Mouse (Mus musculus) neural tube, embryonic 15.5 days (tissue): ENCODE data around the gene Ubap2. TPM values are rescaled to one million over a fixed set of nuclear protein-coding genes. Genes with fewer than 3 reads are reported as not detected.

Experiments used
- ATAC-seq: fragments of 200-750 bp; cut with Nextera tagmentation; 2 replicates; pipeline ENCODE4 v1.8.0; 2017; ENCODE audit warnings: mild to moderate bottlenecking, moderate TSS enrichment, moderate library complexity; ENCODE audit not compliant: low FRiP score
- H3K27ac ChIP-seq: fragments of 300-500 bp; sonication (generic); replicated peaks from 2 replicates; pipeline ENCODE4 v1.5.1; 2015; ENCODE audit warnings: mild to moderate bottlenecking, inconsistent platforms
- H3K27me3 ChIP-seq: fragments of 300-500 bp; sonication (generic); replicated peaks from 2 replicates; pipeline ENCODE4 v1.6.1; 2015; ENCODE audit warnings: inconsistent platforms
- H3K36me3 ChIP-seq: fragments of 300-500 bp; sonication (generic); 2 replicates; pipeline ENCODE4 v1.6.1; 2015; ENCODE audit warnings: inconsistent platforms
- H3K4me1 ChIP-seq: fragments of 300-500 bp; sonication (generic); 2 replicates; pipeline ENCODE4 v1.6.1; 2015; ENCODE audit warnings: inconsistent platforms
- H3K4me2 ChIP-seq: fragments of 300-500 bp; sonication (generic); 2 replicates; pipeline ENCODE4 v1.6.1; 2015; ENCODE audit warnings: inconsistent platforms, mild to moderate bottlenecking, moderate library complexity
- H3K4me3 ChIP-seq: fragments of 300-500 bp; sonication (generic); replicated peaks from 2 replicates; pipeline ENCODE4 v1.5.1; 2015; ENCODE audit warnings: mild to moderate bottlenecking, inconsistent platforms
- H3K9ac ChIP-seq: fragments of 300-500 bp; sonication (generic); replicated peaks from 2 replicates; pipeline ENCODE4 v1.6.1; 2015; ENCODE audit warnings: mild to moderate bottlenecking, inconsistent platforms
- H3K9me3 ChIP-seq: fragments of 300-500 bp; sonication (generic); replicated peaks from 2 replicates; pipeline ENCODE4 v1.6.1; 2016; ENCODE audit warnings: inconsistent platforms
- WGBS: fragments of 180-500 bp; shearing (Covaris S2); methylation state at CpG from one replicate; pipeline ENCODE4 v1.1.7; 2015; ENCODE audit warnings: mixed read lengths; 5-methylcytosine and 5-hydroxymethylcytosine counted together
- polyA plus RNA-seq: library from polyadenylated mRNA; unstranded; fragments of >200 nt; fragmentation: Nextera tagmentation; extraction: Ambion mirVana; gene quantifications from 2 replicates; pipeline ENCODE4 v1.2.1, GENCODE M21; 2015

The Ubap2 gene
- polyA plus RNA-seq, 1 experiment from 2014 or later: 46.3 TPM

- no peak overlapping the region for H3K9ac ChIP-seq
- no peaks in the 10 kb centered on the region for H3K9me3 ChIP-seq
- peaks cover 87% of the 10 kb centered on the region for H3K36me3 ChIP-seq
- H3K4me3 ChIP-seq: no peak overlapping the region
- 93% methylated on average over 5 of the region's 5 CpGs for WGBS
- H3K27me3 ChIP-seq: no peaks in the 10 kb centered on the region
- no peak overlapping the region for H3K27ac ChIP-seq
- no peak for ATAC-seq
- no peak overlapping the region for H3K4me2 ChIP-seq
- no peaks in the 10 kb centered on the region for H3K4me1 ChIP-seq
Measured at GRCm38 (mm10) chr4:41298976-41299375, 24.0 kb upstream of the Ubap2 start.

- no peak for ATAC-seq
- no peak overlapping the region for H3K9ac ChIP-seq
- peaks cover 93% of the 10 kb centered on the region for H3K36me3 ChIP-seq
- H3K4me2 ChIP-seq: no peak overlapping the region
- no peak overlapping the region for H3K27ac ChIP-seq
- no peaks in the 10 kb centered on the region for H3K4me1 ChIP-seq
- H3K27me3 ChIP-seq: no peaks in the 10 kb centered on the region
- H3K4me3 ChIP-seq: no peak overlapping the region
- H3K9me3 ChIP-seq: no peaks in the 10 kb centered on the region
- 97% methylated on average over 7 of the region's 7 CpGs for WGBS
Measured at GRCm38 (mm10) chr4:41295960-41296359, 21.0 kb upstream of the Ubap2 start.

- Histone ChIP-seq H3K9me3 (no peaks in the 10 kb centered on the region), H3K4me3 (no peak overlapping the region), H3K36me3 (peaks cover 93% of the 10 kb centered on the region), H3K27me3 (no peaks in the 10 kb centered on the region), H3K4me2 (no peak overlapping the region), H3K4me1 (no peaks in the 10 kb centered on the region), H3K27ac (no peak overlapping the region), H3K9ac (no peak overlapping the region)
- WGBS: 92% methylated on average over 11 of the region's 11 CpGs
- no peak for ATAC-seq
Measured at GRCm38 (mm10) chr4:41295507-41295906, 20.6 kb upstream of the Ubap2 start.

GRCm38 (mm10) chr4:41293907-41294306 is 19.0 kb upstream of the Ubap2 start:
- H3K27me3 ChIP-seq: no peaks in the 10 kb centered on the region
- ATAC-seq: no peak
- 70% methylated on average over 4 of the region's 4 CpGs for WGBS
- H3K4me3 ChIP-seq: no peak overlapping the region
- H3K4me1 ChIP-seq: no peaks in the 10 kb centered on the region
- no peak overlapping the region for H3K9ac ChIP-seq
- H3K27ac ChIP-seq: no peak overlapping the region
- H3K36me3 ChIP-seq: peaks cover 83% of the 10 kb centered on the region
- no peak overlapping the region for H3K4me2 ChIP-seq
- no peaks in the 10 kb centered on the region for H3K9me3 ChIP-seq

- no peak overlapping the region for H3K9ac ChIP-seq
- ATAC-seq: no peak
Measured at GRCm38 (mm10) chr4:41289802-41290201, 14.9 kb upstream of the Ubap2 start.

GRCm38 (mm10) chr4:41286420-41286819 is 11.5 kb upstream of the Ubap2 start:
- H3K9me3 ChIP-seq: no peaks in the 10 kb centered on the region
- H3K4me1 ChIP-seq: no peaks in the 10 kb centered on the region
- no peaks in the 10 kb centered on the region for H3K27me3 ChIP-seq
- no peak for ATAC-seq
- H3K4me2 ChIP-seq: no peak overlapping the region
- no peak overlapping the region for H3K9ac ChIP-seq
- no peak overlapping the region for H3K4me3 ChIP-seq
- H3K36me3 ChIP-seq: peaks cover 13% of the 10 kb centered on the region; the same call in 1 of the 2 replicates
- 18% methylated on average over 3 of the region's 3 CpGs for WGBS
- H3K27ac ChIP-seq: no peak overlapping the region

More at GRCm38 (mm10) chr4:41289802-41290201, 14.9 kb upstream of the Ubap2 start:
- Histone ChIP-seq H3K27me3 (no peaks in the 10 kb centered on the region), H3K4me2 (no peak overlapping the region), H3K4me1 (no peaks in the 10 kb centered on the region), H3K27ac (peak overlapping the region; percentile 54; the same call in 1 of the 2 replicates), H3K36me3 (peaks cover 45% of the 10 kb centered on the region), H3K9me3 (no peaks in the 10 kb centered on the region), H3K4me3 (no peak overlapping the region)
- 46% methylated on average over 7 of the region's 7 CpGs for WGBS

GRCm38 (mm10) chr4:41284087-41284486 is 9.1 kb upstream of the Ubap2 start:
- 88% methylated on average over 2 of the region's 2 CpGs for WGBS
- no peak overlapping the region for H3K9ac ChIP-seq
- ATAC-seq: no peak
- H3K4me1 ChIP-seq: no peaks in the 10 kb centered on the region
- no peaks in the 10 kb centered on the region for H3K36me3 ChIP-seq
- H3K27me3 ChIP-seq: no peaks in the 10 kb centered on the region
- no peak overlapping the region for H3K27ac ChIP-seq
- no peak overlapping the region for H3K4me2 ChIP-seq
- no peaks in the 10 kb centered on the region for H3K9me3 ChIP-seq
- H3K4me3 ChIP-seq: no peak overlapping the region

GRCm38 (mm10) chr4:41275927-41276326 is 983 bp upstream of the Ubap2 start:
- H3K9ac ChIP-seq: peak overlapping the region; percentile 91
- H3K9me3 ChIP-seq: no peaks in the 10 kb centered on the region
- H3K4me1 ChIP-seq: peaks cover 33% of the 10 kb centered on the region
- no peak for ATAC-seq
- H3K4me2 ChIP-seq: peak overlapping the region; percentile 81
- no peaks in the 10 kb centered on the region for H3K36me3 ChIP-seq
- H3K27me3 ChIP-seq: no peaks in the 10 kb centered on the region
- WGBS: 79% methylated on average over 5 of the region's 5 CpGs
- peak overlapping the region; percentile 94 for H3K4me3 ChIP-seq
- H3K27ac ChIP-seq: peak overlapping the region; percentile 96

- H3K9ac ChIP-seq: peak overlapping the region; percentile 91
- H3K4me2 ChIP-seq: peak overlapping the region; percentile 81
- H3K27ac ChIP-seq: peak overlapping the region; percentile 96
- H3K9me3 ChIP-seq: no peaks in the 10 kb centered on the region
- H3K4me1 ChIP-seq: peaks cover 38% of the 10 kb centered on the region
- peak overlapping the region; percentile 94 for H3K4me3 ChIP-seq
- H3K27me3 ChIP-seq: no peaks in the 10 kb centered on the region
- WGBS: 2% methylated on average over 18 of the region's 18 CpGs
- peak; percentile 60 for ATAC-seq
- peaks cover 4% of the 10 kb centered on the region; the same call in 1 of the 2 replicates for H3K36me3 ChIP-seq
Measured at GRCm38 (mm10) chr4:41274377-41274979, 466 bp downstream of the Ubap2 start.

- no peaks in the 10 kb centered on the region for H3K27me3 ChIP-seq
- H3K4me2 ChIP-seq: no peak overlapping the region
- H3K9ac ChIP-seq: no peak overlapping the region
- H3K9me3 ChIP-seq: no peaks in the 10 kb centered on the region
- H3K4me1 ChIP-seq: peaks cover 25% of the 10 kb centered on the region
- H3K4me3 ChIP-seq: no peak overlapping the region
- H3K27ac ChIP-seq: no peak overlapping the region
- peaks cover 7% of the 10 kb centered on the region; the same call in 1 of the 2 replicates for H3K36me3 ChIP-seq
- ATAC-seq: no peak
Measured at GRCm38 (mm10) chr4:41268133-41268532, 6.8 kb downstream of the Ubap2 start.

- no peak overlapping the region for H3K27ac ChIP-seq
- WGBS: 82% methylated on average over 4 of the region's 4 CpGs
- ATAC-seq: no peak
- peaks cover 11% of the 10 kb centered on the region for H3K4me1 ChIP-seq
- no peaks in the 10 kb centered on the region for H3K27me3 ChIP-seq
- H3K4me2 ChIP-seq: no peak overlapping the region
- H3K4me3 ChIP-seq: no peak overlapping the region
- peaks cover 15% of the 10 kb centered on the region; the same call in 1 of the 2 replicates for H3K36me3 ChIP-seq
- H3K9me3 ChIP-seq: no peaks in the 10 kb centered on the region
- no peak overlapping the region for H3K9ac ChIP-seq
Measured at GRCm38 (mm10) chr4:41266350-41266749, 8.6 kb downstream of the Ubap2 start.

GRCm38 (mm10) chr4:41260691-41261090 is 14.3 kb downstream of the Ubap2 start:
- H3K4me3 ChIP-seq: no peak overlapping the region
- H3K27me3 ChIP-seq: no peaks in the 10 kb centered on the region
- no peak overlapping the region for H3K9ac ChIP-seq
- ATAC-seq: no peak
- H3K4me1 ChIP-seq: peaks cover under 1% of the 10 kb centered on the region; the same call in 1 of the 2 replicates
- H3K36me3 ChIP-seq: peaks cover 8% of the 10 kb centered on the region; the same call in 1 of the 2 replicates
- H3K9me3 ChIP-seq: no peaks in the 10 kb centered on the region
- no peak overlapping the region for H3K27ac ChIP-seq
- no peak overlapping the region for H3K4me2 ChIP-seq
